Mouse (Mus musculus) neural tube, embryonic 11.5 days (tissue): ENCODE measurements around the gene Tmpo. TPM values are rescaled to one million over a fixed set of nuclear protein-coding genes. Genes with fewer than 3 reads are reported as not detected.

ENCODE experiments used
- ATAC-seq: fragments of 200-750 bp; cut with Nextera tagmentation; 2 replicates; pipeline ENCODE4 v1.8.0; 2017; ENCODE audit warnings: moderate number of reproducible peaks, mild to moderate bottlenecking, moderate TSS enrichment, moderate library complexity; ENCODE audit not compliant: insufficient read depth, low FRiP score, low TSS enrichment
- DNase-seq: peaks from one replicate; pipeline ENCODE4 v3.0.0-alpha.2; 2015; ENCODE audit warnings: low spot score
- H3K27ac ChIP-seq: fragments of 300-500 bp; sonication (generic); 2 replicates; pipeline ENCODE4 v1.5.1; 2014; ENCODE audit warnings: low read depth, mild to moderate bottlenecking, low read length
- H3K27me3 ChIP-seq: fragments of 300-500 bp; sonication (generic); 2 replicates; pipeline ENCODE4 v1.6.1; 2014; ENCODE audit warnings: mild to moderate bottlenecking, low read length, mixed read lengths; ENCODE audit not compliant: control insufficient read depth, insufficient read depth
- H3K36me3 ChIP-seq: fragments of 300-500 bp; sonication (generic); 2 replicates; pipeline ENCODE4 v1.6.1; 2014; ENCODE audit warnings: mild to moderate bottlenecking, low read length, moderate library complexity, mixed read lengths; ENCODE audit not compliant: control insufficient read depth, insufficient read depth
- H3K4me1 ChIP-seq: fragments of 300-500 bp; sonication (generic); 2 replicates; pipeline ENCODE4 v1.6.1; 2014; ENCODE audit warnings: low read length, mixed read lengths; ENCODE audit not compliant: control insufficient read depth, insufficient read depth
- H3K4me2 ChIP-seq: fragments of 300-500 bp; sonication (generic); 2 replicates; pipeline ENCODE4 v1.6.1; 2014; ENCODE audit warnings: low read depth, mild to moderate bottlenecking, moderate library complexity
- H3K4me3 ChIP-seq: fragments of 300-500 bp; sonication (generic); 2 replicates; pipeline ENCODE4 v1.5.1; 2014; ENCODE audit warnings: low read depth, low read length
- H3K9ac ChIP-seq: fragments of 300-500 bp; sonication (generic); 2 replicates; pipeline ENCODE4 v1.6.1; 2014; ENCODE audit warnings: mild to moderate bottlenecking, low read length
- H3K9me3 ChIP-seq: fragments of 300-500 bp; sonication (generic); 2 replicates; pipeline ENCODE4 v1.6.1; 2016; ENCODE audit warnings: low read length; ENCODE audit not compliant: control insufficient read depth
- WGBS: fragments of 180-500 bp; shearing (Covaris S2); extraction: QIAGEN DNeasy Blood & Tissue Kit; methylation state at CpG from one replicate; pipeline ENCODE4 v1.1.7; 2014; 5-methylcytosine and 5-hydroxymethylcytosine counted together
- polyA plus RNA-seq: library from polyadenylated mRNA; unstranded; fragments of >200 nt; fragmentation: Nextera tagmentation; extraction: Ambion mirVana; gene quantifications from 2 replicates; pipeline ENCODE4 v1.2.1, GENCODE M21; 2014

The Tmpo gene
- 286 and 314 TPM in 2 replicates for polyA plus RNA-seq

DNA sequence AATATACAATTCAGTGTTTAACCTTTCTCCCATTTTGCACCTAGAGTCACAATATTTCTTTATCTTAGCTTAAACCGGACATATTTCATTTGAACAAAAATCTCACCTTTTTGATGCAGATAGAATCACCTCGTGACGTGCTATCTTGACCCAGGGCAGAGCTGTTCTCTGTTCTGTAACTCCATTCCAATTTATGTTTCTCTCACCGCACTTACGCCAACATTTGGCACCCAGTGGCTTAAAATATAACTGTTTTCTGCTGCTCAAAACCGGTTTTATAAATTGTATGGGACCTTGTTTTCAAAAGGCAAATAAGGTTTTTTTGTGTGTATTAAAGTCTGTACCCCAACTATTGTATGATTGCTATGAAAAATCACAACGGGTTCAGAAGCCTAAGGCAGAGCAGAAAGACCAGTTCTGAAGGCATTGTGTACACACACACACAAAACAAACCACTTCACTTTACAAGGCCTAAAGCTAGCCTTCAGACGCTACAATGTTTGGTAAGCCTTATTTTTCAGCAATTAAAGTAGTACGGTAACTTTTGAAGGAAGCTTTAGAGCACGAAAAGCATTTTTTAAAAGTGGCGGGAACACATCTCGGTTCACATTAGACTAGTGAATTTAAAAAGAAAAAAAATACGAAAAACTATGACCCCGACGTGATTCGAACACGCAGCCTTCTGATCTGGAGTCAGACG, at the start of gene Tmpo:
Gene Tmpo (minus strand): TSS at position 555 of the 700 bp plus-strand sequence.
- peak within 1 kb of the TSS; percentile 92 for H3K27ac ChIP-seq
- H3K27me3 ChIP-seq, result no peaks in the 10 kb centered on the region
- 12% methylated on average over 18 of the region's 18 CpGs for WGBS
- H3K36me3 ChIP-seq, result no peaks in the 10 kb centered on the region
- peak within 1 kb of the TSS; percentile 41 for H3K4me3 ChIP-seq
- DNase-seq (no peak), ATAC-seq (no peak)
- H3K9ac ChIP-seq, result peak within 1 kb of the TSS; percentile 65
- H3K4me1 ChIP-seq, result peaks cover 5% of the 10 kb centered on the region
- no peaks in the 10 kb centered on the region for H3K9me3 ChIP-seq
- peak within 1 kb of the TSS; percentile 46 for H3K4me2 ChIP-seq

DNA sequence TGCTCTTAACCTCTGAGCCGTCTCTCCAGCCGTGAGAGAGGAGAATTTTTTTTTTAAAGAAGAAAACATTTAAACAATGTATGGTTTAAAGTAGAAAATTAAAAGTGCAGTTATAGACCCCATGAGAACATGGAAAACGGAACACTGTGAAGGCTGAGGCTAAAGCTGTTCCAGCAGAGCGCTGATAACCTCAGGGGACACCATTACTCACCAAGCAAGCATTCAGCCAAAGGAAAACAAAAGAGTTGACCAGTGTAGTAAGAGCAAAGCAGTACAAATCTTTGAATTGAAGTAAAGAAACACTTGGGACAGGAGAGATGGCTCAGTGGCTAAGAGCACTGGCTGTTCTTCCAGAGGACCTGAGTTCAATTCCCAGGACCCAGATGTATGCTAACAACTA, 49.3 kb upstream of the Tmpo start:
- no peaks in the 10 kb centered on the region for H3K27me3 ChIP-seq
- H3K27ac ChIP-seq, result no peak overlapping the region

DNA sequence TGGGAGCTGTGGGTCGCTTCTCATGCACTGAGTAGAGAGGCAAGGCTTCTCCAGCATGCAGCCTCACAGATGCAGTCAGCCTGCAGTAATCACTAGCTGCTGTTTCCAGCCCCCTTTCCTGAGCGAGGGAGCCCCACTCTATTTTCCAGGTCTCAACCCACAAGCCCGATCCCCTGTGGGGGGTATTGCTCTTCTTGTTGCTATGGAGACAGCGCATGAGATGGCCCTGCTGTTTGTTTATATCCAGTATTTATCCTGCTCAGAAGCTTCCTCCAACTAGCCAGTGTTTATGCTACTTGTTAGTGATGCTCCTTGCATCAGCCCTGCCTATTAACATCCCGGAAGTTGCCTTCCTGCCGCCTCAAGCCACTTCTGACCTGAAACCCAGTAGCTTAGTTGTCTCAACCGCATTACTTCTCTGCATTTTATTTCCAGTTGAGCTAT, 48.4 kb upstream of the Tmpo start:
- H3K36me3 ChIP-seq, result no peaks in the 10 kb centered on the region
- peak; percentile 61 for DNase-seq
- no peak overlapping the region for H3K4me3 ChIP-seq
- H3K9me3 ChIP-seq, result no peaks in the 10 kb centered on the region
- H3K27ac ChIP-seq, result 0 out of 2 replicates have a peak overlapping the region, but pooled peaks have one; percentile 29
- H3K27me3 ChIP-seq, result no peaks in the 10 kb centered on the region
- peak; percentile 81 for ATAC-seq
- H3K4me1 ChIP-seq, result peaks cover 10% of the 10 kb centered on the region
- no peak overlapping the region for H3K9ac ChIP-seq
- 25% methylated on average over 7 of the region's 7 CpGs for WGBS
- peak overlapping the region; percentile 5 for H3K4me2 ChIP-seq

More for the DNA sequence above, 49.3 kb upstream of the Tmpo start:
- Histone ChIP-seq H3K4me1 (peaks cover 10% of the 10 kb centered on the region), H3K36me3 (no peaks in the 10 kb centered on the region), H3K9ac (no peak overlapping the region), H3K4me2 (no peak overlapping the region), H3K9me3 (no peaks in the 10 kb centered on the region), H3K4me3 (no peak overlapping the region)
- 57% methylated on average over 4 of the region's 4 CpGs for WGBS
- no peak for ATAC-seq
- no peak for DNase-seq

GRCm38 (mm10) chr10:91228924-91229517, 47.9 kb upstream of the Tmpo start:
- peak; percentile 28 for DNase-seq
- peaks cover 10% of the 10 kb centered on the region for H3K4me1 ChIP-seq
- 0 out of 2 replicates have a peak overlapping the region, but pooled peaks have one; percentile 29 for H3K27ac ChIP-seq
- H3K9ac ChIP-seq, result no peak overlapping the region
- H3K27me3 ChIP-seq, result no peaks in the 10 kb centered on the region
- H3K4me3 ChIP-seq, result no peak overlapping the region
- no peaks in the 10 kb centered on the region for H3K36me3 ChIP-seq
- no peaks in the 10 kb centered on the region for H3K9me3 ChIP-seq
- ATAC-seq, result no peak
- 66% methylated on average over 6 of the region's 6 CpGs for WGBS
- peak overlapping the region; percentile 5 for H3K4me2 ChIP-seq

- H3K4me3 ChIP-seq, result no peak overlapping the region
- H3K27me3 ChIP-seq, result no peaks in the 10 kb centered on the region
- ATAC-seq (no peak), DNase-seq (no peak)
- no peaks in the 10 kb centered on the region for H3K9me3 ChIP-seq
- no peak overlapping the region for H3K27ac ChIP-seq
- no peak overlapping the region for H3K4me2 ChIP-seq
- H3K9ac ChIP-seq, result no peak overlapping the region
- H3K36me3 ChIP-seq, result no peaks in the 10 kb centered on the region
- peaks cover 10% of the 10 kb centered on the region for H3K4me1 ChIP-seq
- WGBS, result 65% methylated on average over 4 of the region's 4 CpGs
Measured at GRCm38 (mm10) chr10:91227034-91227433, 45.9 kb upstream of the Tmpo start.

DNA sequence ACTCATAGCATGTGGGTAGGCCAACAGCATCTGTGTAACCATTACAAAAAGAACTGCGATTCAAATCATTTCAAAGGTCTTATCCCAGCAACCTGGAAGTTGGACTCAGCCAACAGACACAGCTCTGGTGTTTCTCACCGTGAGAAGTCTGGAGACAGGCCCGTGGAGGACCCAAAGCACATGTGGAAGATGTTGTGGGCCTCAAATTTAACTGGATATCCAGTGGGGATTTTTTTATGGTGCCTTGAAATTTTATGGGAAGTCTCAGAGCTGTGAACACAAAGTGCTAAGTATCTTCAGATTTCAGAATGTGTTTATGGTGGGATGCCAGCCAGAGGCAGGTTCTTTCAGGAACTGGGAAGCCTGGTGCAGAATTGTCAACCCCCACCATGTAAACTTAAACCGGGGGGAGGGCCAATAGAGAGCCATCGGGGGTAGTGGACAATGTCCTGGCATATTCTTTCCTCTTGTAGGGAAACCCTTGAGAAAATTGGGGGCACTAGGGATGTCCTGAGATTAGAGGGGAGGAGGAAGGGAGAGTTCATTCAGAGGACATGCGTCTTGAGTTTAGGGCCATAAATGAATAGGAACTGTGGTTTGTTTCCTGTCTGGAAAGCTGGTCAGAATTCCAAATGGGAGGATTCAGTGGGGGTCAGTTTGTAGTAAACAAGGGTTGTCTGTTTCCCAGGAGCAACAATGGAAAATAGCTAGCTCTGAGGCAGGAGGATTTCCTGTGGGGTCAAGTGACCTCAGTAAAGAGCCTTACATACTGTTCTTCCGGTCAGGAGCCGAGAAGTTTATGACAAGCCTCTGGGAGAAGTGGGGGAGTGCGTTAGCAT, 41.5 kb upstream of the Tmpo start:
- no peak overlapping the region for H3K4me2 ChIP-seq
- WGBS, result 64% methylated on average over 9 of the region's 9 CpGs
- H3K27ac ChIP-seq, result no peak overlapping the region
- H3K4me3 ChIP-seq, result no peak overlapping the region
- H3K9me3 ChIP-seq, result no peaks in the 10 kb centered on the region
- H3K9ac ChIP-seq, result no peak overlapping the region
- ATAC-seq (no peak), DNase-seq (no peak)
- no peaks in the 10 kb centered on the region for H3K36me3 ChIP-seq
- no peaks in the 10 kb centered on the region for H3K27me3 ChIP-seq
- no peaks in the 10 kb centered on the region for H3K4me1 ChIP-seq

- Histone ChIP-seq H3K4me3 (no peak overlapping the region), H3K9me3 (no peaks in the 10 kb centered on the region), H3K4me2 (no peak overlapping the region), H3K27me3 (no peaks in the 10 kb centered on the region), H3K4me1 (no peaks in the 10 kb centered on the region), H3K27ac (no peak overlapping the region), H3K36me3 (no peaks in the 10 kb centered on the region), H3K9ac (no peak overlapping the region)
- ATAC-seq, result no peak
- no peak for DNase-seq
- WGBS, result 82% methylated on average over 11 of the region's 11 CpGs
Measured at GRCm38 (mm10) chr10:91208899-91209667, 28.0 kb upstream of the Tmpo start.

GRCm38 (mm10) chr10:91208461-91208860, 27.3 kb upstream of the Tmpo start:
- Histone ChIP-seq H3K36me3 (no peaks in the 10 kb centered on the region), H3K4me2 (no peak overlapping the region), H3K27me3 (no peaks in the 10 kb centered on the region), H3K9ac (no peak overlapping the region), H3K4me1 (no peaks in the 10 kb centered on the region), H3K27ac (no peak overlapping the region), H3K9me3 (no peaks in the 10 kb centered on the region), H3K4me3 (no peak overlapping the region)
- no peak for DNase-seq
- ATAC-seq, result no peak
- 61% methylated on average over 9 of the region's 9 CpGs for WGBS
